ENCODE assay signal across 8 mouse cellular contexts in genomic region chr17:24389865-24390264, GRCm38 (mm10). TPM values are rescaled to one million over a fixed set of nuclear protein-coding genes. Genes with fewer than 3 reads are reported as not detected.
A peak's percentile ranks its signal among the peaks of the same experiment; 100 is the strongest.
DNase-seq lines count a peak whose midpoint lies in the region; ATAC-seq and TF ChIP-seq lines count a peak whose summit lies in the region.
"Had no signal": no experiment of that assay in that cellular context is flagged by ENCODE, and none has a peak within 500 bp of the region (broad histone marks: within the 10 kb centered on the region; RNA-seq: fewer than 3 reads in every experiment).

No protein-coding gene starts in this region.

- ATAC-seq in midbrain, embryonic 11.5 days (ENCODE audit: low FRiP score), result no peak
- no peak for ATAC-seq in midbrain, embryonic 13.5 days
- ATAC-seq in hindbrain, postnatal 0 days, result peak; percentile 64; the same call in 1 of the 2 replicates
- no peak for ATAC-seq in limb, embryonic 14.5 days (ENCODE audit: low FRiP score, low read depth)

- H3K9me3 ChIP-seq in midbrain, embryonic 11.5 days (ENCODE audit: control insufficient read depth, low read length), result no peaks in the 10 kb centered on the region
- H3K9me3 ChIP-seq in midbrain, embryonic 13.5 days, result no peaks in the 10 kb centered on the region
- no peaks in the 10 kb centered on the region for H3K9me3 ChIP-seq in hindbrain, postnatal 0 days (ENCODE audit: low read length)
- H3K9me3 ChIP-seq in limb, embryonic 14.5 days (ENCODE audit: control insufficient read depth, low read length), result no peaks in the 10 kb centered on the region
- H3K9me3 ChIP-seq: lung, embryonic 15.5 days had no signal

- DNase-seq in midbrain, embryonic 11.5 days (ENCODE audit: low spot score, missing footprints), result peak; percentile 89
- peak; percentile 24 for DNase-seq in WW6 (ENCODE audit: low read depth, low spot score)
- DNase-seq in cerebellum, adult 9-11 months, result peak; percentile 49
- peak; percentile 66 for DNase-seq in hindbrain, postnatal 0 days (ENCODE audit: low spot score)
- peak; percentile 47 for DNase-seq in limb, embryonic 14.5 days (ENCODE audit: low spot score)
- peak; percentile 45 to 68 for DNase-seq in right cerebral cortex, adult 2 months (ENCODE audit: low spot score in 2 of 2)

- WGBS in midbrain, embryonic 11.5 days, result 8% methylated on average over 2 of the region's 2 CpGs
- WGBS in midbrain, embryonic 13.5 days, result 3% methylated on average over 2 of the region's 2 CpGs
- 7% methylated on average over 2 of the region's 2 CpGs for WGBS in hindbrain, postnatal 0 days
- 5% methylated on average over 2 of the region's 2 CpGs for WGBS in limb, embryonic 14.5 days

- peak; percentile 79 for TF ChIP-seq CTCF in hindbrain, postnatal 0 days (IDR thresholded peaks at IDR 0.05; ENCODE audit: low read depth)

- H3K36me3 ChIP-seq in midbrain, embryonic 11.5 days (ENCODE audit: control insufficient read depth, insufficient read depth, low read length), result no peaks in the 10 kb centered on the region
- peaks cover 79% of the 10 kb centered on the region for H3K36me3 ChIP-seq in midbrain, embryonic 13.5 days
- peaks cover 40% of the 10 kb centered on the region for H3K36me3 ChIP-seq in hindbrain, postnatal 0 days (ENCODE audit: insufficient read depth, low read length)
- no peaks in the 10 kb centered on the region for H3K36me3 ChIP-seq in limb, embryonic 14.5 days (ENCODE audit: control insufficient read depth, insufficient read depth, low read length)

- no peak for TF ChIP-seq POLR2A in limb, embryonic 14.5 days (IDR thresholded peaks at IDR 0.05; ENCODE audit: borderline replicate concordance, extremely low read depth, insufficient read depth, insufficient read length)

- H3K4me1 ChIP-seq in midbrain, embryonic 11.5 days (ENCODE audit: control insufficient read depth, insufficient read depth, low read length), result no peaks in the 10 kb centered on the region
- no peaks in the 10 kb centered on the region for H3K4me1 ChIP-seq in midbrain, embryonic 13.5 days (replicated peaks)
- H3K4me1 ChIP-seq in hindbrain, postnatal 0 days (ENCODE audit: insufficient read depth, low read length), result no peaks in the 10 kb centered on the region
- H3K4me1 ChIP-seq in limb, embryonic 14.5 days (ENCODE audit: control insufficient read depth, insufficient read depth, low read length), result no peaks in the 10 kb centered on the region
- H3K4me1 ChIP-seq: lung, embryonic 15.5 days had no signal

- no peak overlapping the region for H3K4me2 ChIP-seq in midbrain, embryonic 11.5 days
- H3K4me2 ChIP-seq in midbrain, embryonic 13.5 days (replicated peaks), result no peak overlapping the region
- H3K4me2 ChIP-seq in hindbrain, postnatal 0 days (ENCODE audit: low read depth, low read length), result no peak overlapping the region
- no peak overlapping the region for H3K4me2 ChIP-seq in limb, embryonic 14.5 days (replicated peaks; ENCODE audit: low read depth, low read length, severe bottlenecking)
- H3K4me2 ChIP-seq: lung, embryonic 15.5 days had no signal

- no peak overlapping the region for H3K4me3 ChIP-seq in midbrain, embryonic 11.5 days (ENCODE audit: low read depth, low read length)
- H3K4me3 ChIP-seq in midbrain, embryonic 13.5 days (replicated peaks), result no peak overlapping the region
- no peak overlapping the region for H3K4me3 ChIP-seq in hindbrain, postnatal 0 days (ENCODE audit: low read length)
- H3K4me3 ChIP-seq in limb, embryonic 14.5 days (replicated peaks; ENCODE audit: low read length), result no peak overlapping the region
- H3K4me3 ChIP-seq: lung, embryonic 15.5 days had no signal

- H3K9ac ChIP-seq in midbrain, embryonic 11.5 days (ENCODE audit: low read length), result no peak overlapping the region
- H3K9ac ChIP-seq in midbrain, embryonic 13.5 days (replicated peaks), result no peak overlapping the region
- no peak overlapping the region for H3K9ac ChIP-seq in hindbrain, postnatal 0 days (replicated peaks; ENCODE audit: low read length)
- no peak overlapping the region for H3K9ac ChIP-seq in limb, embryonic 14.5 days (ENCODE audit: low read depth, low read length, severe bottlenecking)
- H3K9ac ChIP-seq: lung, embryonic 15.5 days had no signal

- H3K27me3 ChIP-seq in midbrain, embryonic 11.5 days (ENCODE audit: control insufficient read depth, insufficient read depth, low read length), result no peaks in the 10 kb centered on the region
- no peaks in the 10 kb centered on the region for H3K27me3 ChIP-seq in midbrain, embryonic 13.5 days
- H3K27me3 ChIP-seq in hindbrain, postnatal 0 days (ENCODE audit: insufficient read depth, low read length), result no peaks in the 10 kb centered on the region
- H3K27me3 ChIP-seq in limb, embryonic 14.5 days (ENCODE audit: control insufficient read depth, insufficient read depth, low read length), result no peaks in the 10 kb centered on the region
- H3K27me3 ChIP-seq: lung, embryonic 15.5 days had no signal

- H3K27ac ChIP-seq in midbrain, embryonic 11.5 days (ENCODE audit: low read depth, low read length), result no peak overlapping the region
- no peak overlapping the region for H3K27ac ChIP-seq in midbrain, embryonic 13.5 days
- H3K27ac ChIP-seq in hindbrain, postnatal 0 days, result no peak overlapping the region
- H3K27ac ChIP-seq in limb, embryonic 14.5 days (replicated peaks; ENCODE audit: low read depth, low read length), result no peak overlapping the region
- H3K27ac ChIP-seq: lung, embryonic 15.5 days had no signal

RNA-seq across cellular contexts. Expression of gene Rnps1, which starts 24.5 kb away (rescaled TPM):
- 379 and 380 TPM in 2 replicates for polyA plus RNA-seq in midbrain, embryonic 11.5 days (2014; fragmentation: Nextera tagmentation; extraction: Ambion mirVana)
- polyA plus RNA-seq in midbrain, embryonic 13.5 days (2015; fragmentation: Nextera tagmentation; extraction: Ambion mirVana), result 370 and 374 TPM in 2 replicates
- total RNA-seq in hindbrain, postnatal 0 days (2014; rRNA removed), result 234 and 244 TPM in 2 replicates
- 287 and 295 TPM in 2 replicates for polyA plus RNA-seq in hindbrain, postnatal 0 days (2015; fragmentation: Nextera tagmentation; extraction: Ambion mirVana)
- 333 and 363 TPM in 2 replicates for polyA plus RNA-seq in limb, embryonic 14.5 days (2012; rRNA removed)
- polyA plus RNA-seq in limb, embryonic 14.5 days (2014; fragmentation: Nextera tagmentation; extraction: Ambion mirVana), result 236 and 254 TPM in 2 replicates

RNA-seq across cellular contexts. Expression of gene Eci1, which starts 36.6 kb away (rescaled TPM):
- 59.5 and 66.3 TPM in 2 replicates for polyA plus RNA-seq in midbrain, embryonic 11.5 days (2014; fragmentation: Nextera tagmentation; extraction: Ambion mirVana)
- 45.5 and 45.9 TPM in 2 replicates for polyA plus RNA-seq in midbrain, embryonic 13.5 days (2015; fragmentation: Nextera tagmentation; extraction: Ambion mirVana)
- 45.2 and 47.9 TPM in 2 replicates for total RNA-seq in hindbrain, postnatal 0 days (2014; rRNA removed)
- polyA plus RNA-seq in hindbrain, postnatal 0 days (2015; fragmentation: Nextera tagmentation; extraction: Ambion mirVana), result 56.8 and 60.6 TPM in 2 replicates
- polyA plus RNA-seq in limb, embryonic 14.5 days (2012; rRNA removed), result 48.5 and 51.0 TPM in 2 replicates
- polyA plus RNA-seq in limb, embryonic 14.5 days (2014; fragmentation: Nextera tagmentation; extraction: Ambion mirVana), result 51.7 and 64.3 TPM in 2 replicates

RNA-seq across cellular contexts. Expression of gene Abca3, which starts 38.1 kb away (rescaled TPM):
- polyA plus RNA-seq in midbrain, embryonic 11.5 days (2014; fragmentation: Nextera tagmentation; extraction: Ambion mirVana), result 11.6 and 12.2 TPM in 2 replicates
- 22.7 and 23.9 TPM in 2 replicates for polyA plus RNA-seq in midbrain, embryonic 13.5 days (2015; fragmentation: Nextera tagmentation; extraction: Ambion mirVana)
- total RNA-seq in hindbrain, postnatal 0 days (2014; rRNA removed), result 98.9 and 102 TPM in 2 replicates
- 26.1 and 27.3 TPM in 2 replicates for polyA plus RNA-seq in hindbrain, postnatal 0 days (2015; fragmentation: Nextera tagmentation; extraction: Ambion mirVana)
- polyA plus RNA-seq in limb, embryonic 14.5 days (2012; rRNA removed), result 12.4 and 15.5 TPM in 2 replicates
- 9.0 and 10.6 TPM in 2 replicates for polyA plus RNA-seq in limb, embryonic 14.5 days (2014; fragmentation: Nextera tagmentation; extraction: Ambion mirVana)

RNA-seq across cellular contexts. Expression of gene Abca17, which starts 39.0 kb away (rescaled TPM):
- 0.06 TPM in 1 of 2 replicates, not detected in the other for polyA plus RNA-seq in midbrain, embryonic 11.5 days (2014; fragmentation: Nextera tagmentation; extraction: Ambion mirVana)
- polyA plus RNA-seq in midbrain, embryonic 13.5 days (2015; fragmentation: Nextera tagmentation; extraction: Ambion mirVana), result 0.12 and 0.14 TPM in 2 replicates
- 0.90 and 1.5 TPM in 2 replicates for total RNA-seq in hindbrain, postnatal 0 days (2014; rRNA removed)
- 1.0 and 1.2 TPM in 2 replicates for polyA plus RNA-seq in hindbrain, postnatal 0 days (2015; fragmentation: Nextera tagmentation; extraction: Ambion mirVana)
- 0.05 and 0.12 TPM in 2 replicates for polyA plus RNA-seq in limb, embryonic 14.5 days (2012; rRNA removed)
- polyA plus RNA-seq in limb, embryonic 14.5 days (2014; fragmentation: Nextera tagmentation; extraction: Ambion mirVana), result 0.14 TPM in 1 of 2 replicates, not detected in the other

RNA-seq across cellular contexts. Expression of gene Dnase1l2, which starts 53.0 kb away (rescaled TPM):
- polyA plus RNA-seq in midbrain, embryonic 11.5 days (2014; fragmentation: Nextera tagmentation; extraction: Ambion mirVana), result 1.7 and 2.1 TPM in 2 replicates
- polyA plus RNA-seq in midbrain, embryonic 13.5 days (2015; fragmentation: Nextera tagmentation; extraction: Ambion mirVana), result 6.8 and 6.9 TPM in 2 replicates
- 4.7 and 7.0 TPM in 2 replicates for total RNA-seq in hindbrain, postnatal 0 days (2014; rRNA removed)
- polyA plus RNA-seq in hindbrain, postnatal 0 days (2015; fragmentation: Nextera tagmentation; extraction: Ambion mirVana), result 0.71 and 1.1 TPM in 2 replicates
- 18.0 and 20.7 TPM in 2 replicates for polyA plus RNA-seq in limb, embryonic 14.5 days (2012; rRNA removed)
- polyA plus RNA-seq in limb, embryonic 14.5 days (2014; fragmentation: Nextera tagmentation; extraction: Ambion mirVana), result 3.3 and 3.5 TPM in 2 replicates

Comparison
In these comparisons a context has a peak if more than half of its experiments do, and no peak if none do; other contexts are left out.
1. DNase-seq: peak in every context shown above with its lines; median percentile 89 in midbrain, embryonic 11.5 days; 66 in hindbrain, postnatal 0 days; 56 in right cerebral cortex, adult 2 months; 49 in cerebellum, adult 9-11 months; 47 in limb, embryonic 14.5 days; 24 in WW6.